Mouse (Mus musculus) spleen, postnatal 0 days (tissue): ENCODE measurements around the gene Bace2. TPM values are rescaled to one million over a fixed set of nuclear protein-coding genes. Genes with fewer than 3 reads are reported as not detected.

Source experiments
- polyA plus RNA-seq: library from polyadenylated mRNA; unstranded; fragments of >200 nt; fragmentation: Nextera tagmentation; extraction: Ambion mirVana; gene quantifications from 2 replicates; pipeline ENCODE4 v1.2.1, GENCODE M21; 2015

The Bace2 gene
- polyA plus RNA-seq, result 9.3 and 10.7 TPM in 2 replicates

DNA sequence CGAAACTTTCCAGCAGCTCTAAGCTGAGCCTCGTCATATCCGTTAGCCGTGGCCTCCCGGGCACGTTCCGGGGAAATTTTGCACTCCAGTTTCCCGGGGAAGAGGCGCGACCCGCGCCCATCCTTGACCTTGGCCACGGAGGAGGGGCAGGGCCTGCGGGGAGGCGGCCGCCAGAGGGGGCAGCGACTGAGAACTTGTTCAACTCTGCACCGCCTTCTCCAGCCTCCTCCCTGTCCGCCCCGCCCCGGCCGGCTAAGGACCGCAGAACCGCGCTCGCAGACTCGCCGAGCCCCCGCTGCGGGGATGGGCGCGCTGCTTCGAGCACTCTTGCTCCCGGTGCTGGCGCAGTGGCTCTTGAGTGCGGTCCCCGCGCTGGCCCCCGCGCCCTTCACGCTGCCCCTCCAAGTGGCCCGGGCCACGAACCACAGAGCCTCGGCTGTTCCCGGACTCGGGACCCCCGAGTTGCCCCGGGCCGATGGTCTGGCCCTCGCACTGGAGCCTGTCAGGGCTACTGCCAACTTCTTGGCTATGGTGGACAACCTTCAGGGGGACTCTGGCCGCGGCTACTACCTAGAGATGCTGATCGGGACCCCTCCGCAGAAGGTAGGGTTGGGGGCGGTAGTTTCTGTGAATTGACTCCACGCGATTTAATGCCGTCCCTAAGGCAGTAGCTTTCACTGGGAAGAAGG lies at the start of gene Bace2:
TSS of gene Bace2 (plus strand) at position 244 of the 689 bp plus-strand sequence.

GRCm38 (mm10) chr16:97462481-97463181 lies 106.1 kb downstream of the Bace2 start, which contains the start of gene Mx1:
Gene Mx1, minus strand, starts transcription at chr16:97462907.

Other genes with a start within 250 kb of the Bace2 start
- gene Dscam, start 186.0 kb upstream of the Bace2 start, polyA plus RNA-seq, result 0.02 TPM in 1 of 2 replicates, not detected in the other
- 0.42 and 0.85 TPM in 2 replicates for gene Mx1, start 106.2 kb downstream of the Bace2 start, polyA plus RNA-seq
- 0.30 TPM in 1 of 2 replicates, not detected in the other for gene Fam3b, start 158.1 kb downstream of the Bace2 start, polyA plus RNA-seq